Mouse (Mus musculus): Measurements from ENCODE around the gene Nxpe2. TPM values are rescaled to one million over a fixed set of nuclear protein-coding genes. Genes with fewer than 3 reads are reported as not detected.

Gene Nxpe2
- polyA plus RNA-seq, 1 experiment from 2014 or later, result 1.2 TPM

DNA sequence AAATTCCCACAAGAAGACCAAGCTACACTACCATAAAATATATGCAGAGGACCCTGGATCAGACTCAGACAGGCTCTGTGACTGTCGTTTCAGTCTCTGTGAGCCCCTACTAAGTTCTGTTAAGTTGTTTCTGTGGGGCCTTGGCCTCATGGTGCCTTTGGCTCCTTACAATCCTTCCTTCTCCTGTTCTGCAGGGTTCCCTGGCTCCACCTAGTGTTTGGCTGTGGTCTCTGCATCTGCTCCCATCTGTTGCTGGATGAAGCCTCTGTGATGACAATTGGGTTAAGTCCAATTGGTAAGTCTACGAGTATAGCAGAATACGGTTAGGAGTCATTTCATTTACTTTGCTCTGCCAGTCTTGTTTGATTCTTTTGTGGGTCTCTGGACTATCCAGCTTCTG lies 1.5 kb upstream of the Nxpe2 start:
- 43% methylated on average over 3 of the region's 3 CpGs for WGBS
- Histone ChIP-seq H3K9me3 (ENCODE audit: control insufficient read depth, low read length) (no peaks in the 10 kb centered on the region), H3K9ac (no peak overlapping the region), H3K36me3 (replicated peaks; ENCODE audit: control insufficient read depth, insufficient read depth) (no peaks in the 10 kb centered on the region), H3K27ac (no peak overlapping the region), H3K4me1 (replicated peaks; ENCODE audit: control insufficient read depth, insufficient read depth, low read length) (no peaks in the 10 kb centered on the region), H3K27me3 (ENCODE audit: control insufficient read depth, insufficient read depth, low read length) (no peaks in the 10 kb centered on the region), H3K4me2 (replicated peaks) (no peak overlapping the region), H3K4me3 (replicated peaks; ENCODE audit: low read length) (no peak overlapping the region)
- ATAC-seq (ENCODE audit: low FRiP score), result no peak
- DNase-seq (ENCODE audit: low spot score), result peak; percentile 74

DNA sequence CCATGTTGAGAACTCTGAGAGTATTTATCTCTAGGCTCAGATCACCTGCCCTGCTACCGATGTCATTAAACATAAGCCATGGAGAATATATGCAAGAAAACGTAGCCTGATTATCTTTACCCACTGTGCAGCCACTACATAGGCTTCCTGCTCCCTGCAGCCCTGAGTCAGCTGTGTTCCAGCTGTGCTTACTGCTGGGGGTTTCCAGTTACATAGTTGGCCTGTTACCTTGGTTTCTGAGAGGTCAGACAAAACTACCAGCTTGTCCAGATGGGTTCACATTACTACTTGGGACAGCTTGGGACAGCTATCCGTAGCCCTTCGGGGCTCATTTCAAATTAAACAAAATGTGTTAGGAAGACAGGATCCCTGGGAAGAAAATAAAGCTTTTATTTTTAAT lies 868 bp upstream of the Nxpe2 start:
- no peak overlapping the region for H3K9ac ChIP-seq
- H3K4me2 ChIP-seq (replicated peaks), result no peak overlapping the region
- H3K27ac ChIP-seq, result no peak overlapping the region
- no peak for ATAC-seq (ENCODE audit: low FRiP score)
- no peak overlapping the region for H3K4me3 ChIP-seq (replicated peaks; ENCODE audit: low read length)
- H3K27me3 ChIP-seq (ENCODE audit: control insufficient read depth, insufficient read depth, low read length), result no peaks in the 10 kb centered on the region
- WGBS, result 67% methylated on average over 4 of the region's 4 CpGs
- H3K9me3 ChIP-seq (ENCODE audit: control insufficient read depth, low read length), result no peaks in the 10 kb centered on the region
- no peaks in the 10 kb centered on the region for H3K36me3 ChIP-seq (replicated peaks; ENCODE audit: control insufficient read depth, insufficient read depth)
- H3K4me1 ChIP-seq (replicated peaks; ENCODE audit: control insufficient read depth, insufficient read depth, low read length), result no peaks in the 10 kb centered on the region
- no peak for DNase-seq (ENCODE audit: low spot score)

DNA sequence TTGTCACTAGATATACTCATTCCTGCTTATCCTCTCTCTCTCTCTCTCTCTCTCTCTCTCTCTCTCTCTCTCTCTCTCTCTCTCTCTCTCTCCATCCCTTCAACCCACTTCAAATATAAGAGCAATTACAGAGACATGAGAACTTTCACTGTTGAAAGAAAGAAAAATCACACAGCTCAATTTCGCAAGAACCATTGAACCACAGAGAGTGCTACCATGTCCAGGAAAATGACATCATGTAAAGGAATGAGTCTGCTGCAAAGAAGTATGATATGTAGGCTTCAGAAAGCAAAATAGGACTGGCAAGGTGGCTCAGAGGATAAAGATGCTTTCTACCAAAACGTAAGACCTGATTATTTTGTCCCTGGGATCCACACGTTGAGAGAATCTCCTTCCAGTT lies 7.4 kb downstream of the Nxpe2 start:
- Histone ChIP-seq H3K36me3 (replicated peaks; ENCODE audit: control insufficient read depth, insufficient read depth) (no peaks in the 10 kb centered on the region), H3K9me3 (ENCODE audit: control insufficient read depth, low read length) (no peaks in the 10 kb centered on the region), H3K4me1 (replicated peaks; ENCODE audit: control insufficient read depth, insufficient read depth, low read length) (no peaks in the 10 kb centered on the region), H3K27me3 (ENCODE audit: control insufficient read depth, insufficient read depth, low read length) (no peaks in the 10 kb centered on the region), H3K4me3 (replicated peaks; ENCODE audit: low read length) (no peak overlapping the region), H3K9ac (no peak overlapping the region), H3K27ac (no peak overlapping the region), H3K4me2 (replicated peaks) (no peak overlapping the region)
- 89% methylated on average over 3 of the region's 3 CpGs for WGBS
- no peak for DNase-seq (ENCODE audit: low spot score)
- no peak for ATAC-seq (ENCODE audit: low FRiP score)

DNA sequence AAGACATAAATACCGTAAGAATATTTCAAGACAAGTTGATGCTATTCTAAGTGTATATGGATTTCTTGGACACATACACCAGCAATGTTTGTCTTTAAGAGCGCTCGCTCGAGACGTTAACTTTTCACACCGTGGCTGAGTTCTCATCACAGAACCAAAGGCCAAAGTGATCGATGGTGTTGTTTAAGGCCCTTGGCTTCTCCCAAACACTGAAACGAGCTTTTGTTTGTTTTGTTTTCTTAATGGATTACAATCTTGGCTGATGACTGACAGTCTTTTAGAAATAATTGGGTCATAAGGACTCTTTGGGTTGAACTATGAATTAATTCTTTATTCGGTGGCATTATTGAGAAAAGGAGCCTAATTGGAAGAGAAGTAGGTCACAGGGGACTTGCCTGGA lies 7.8 kb downstream of the Nxpe2 start:
- no peaks in the 10 kb centered on the region for H3K4me1 ChIP-seq (replicated peaks; ENCODE audit: control insufficient read depth, insufficient read depth, low read length)
- H3K27ac ChIP-seq, result no peak overlapping the region
- H3K27me3 ChIP-seq (ENCODE audit: control insufficient read depth, insufficient read depth, low read length), result no peaks in the 10 kb centered on the region
- 88% methylated on average over 9 of the region's 9 CpGs for WGBS
- ATAC-seq (ENCODE audit: low FRiP score) (no peak), DNase-seq (ENCODE audit: low spot score) (no peak)
- no peak overlapping the region for H3K4me3 ChIP-seq (replicated peaks; ENCODE audit: low read length)
- H3K4me2 ChIP-seq (replicated peaks), result no peak overlapping the region
- no peaks in the 10 kb centered on the region for H3K9me3 ChIP-seq (ENCODE audit: control insufficient read depth, low read length)
- H3K36me3 ChIP-seq (replicated peaks; ENCODE audit: control insufficient read depth, insufficient read depth), result no peaks in the 10 kb centered on the region
- no peak overlapping the region for H3K9ac ChIP-seq

DNA sequence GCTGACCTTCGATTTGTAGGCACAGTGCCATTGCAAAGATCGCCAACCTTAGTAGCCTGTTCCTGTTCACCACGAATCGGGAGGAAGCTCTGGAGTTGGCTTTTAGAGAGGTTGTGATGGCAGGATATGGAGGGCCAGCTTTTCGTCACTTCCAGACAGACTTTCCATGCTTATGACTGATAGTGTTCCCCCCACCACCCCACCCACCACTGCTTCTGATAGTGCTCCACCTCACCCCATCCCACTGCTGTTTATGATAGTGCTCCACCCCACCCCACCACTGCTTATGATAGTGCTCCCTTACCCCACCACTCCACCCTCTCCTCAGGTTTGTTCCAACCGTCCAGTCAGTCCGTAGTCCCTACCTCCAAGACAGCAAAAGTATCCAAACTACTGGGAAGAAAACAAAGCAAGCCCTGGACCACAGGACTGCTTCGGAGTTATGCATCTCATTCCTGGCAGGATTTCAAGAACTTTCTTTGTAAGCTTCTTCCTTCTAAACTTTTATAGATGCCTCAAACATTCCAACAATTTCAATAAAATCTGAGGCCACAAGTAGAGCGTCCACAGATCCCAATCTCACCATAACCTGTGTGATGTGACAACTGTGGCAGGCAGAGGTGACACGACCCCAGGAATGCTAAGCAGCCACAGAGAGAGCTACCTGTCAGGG lies 12.4 kb downstream of the Nxpe2 start:
- ATAC-seq (ENCODE audit: low FRiP score) (no peak), DNase-seq (ENCODE audit: low spot score) (no peak)
- H3K27me3 ChIP-seq (ENCODE audit: control insufficient read depth, insufficient read depth, low read length), result no peaks in the 10 kb centered on the region
- WGBS, result 85% methylated on average over 10 of the region's 10 CpGs
- H3K4me2 ChIP-seq (replicated peaks), result no peak overlapping the region
- H3K36me3 ChIP-seq (replicated peaks; ENCODE audit: control insufficient read depth, insufficient read depth), result no peaks in the 10 kb centered on the region
- H3K27ac ChIP-seq, result no peak overlapping the region
- no peaks in the 10 kb centered on the region for H3K9me3 ChIP-seq (ENCODE audit: control insufficient read depth, low read length)
- H3K9ac ChIP-seq, result no peak overlapping the region
- H3K4me3 ChIP-seq (replicated peaks; ENCODE audit: low read length), result no peak overlapping the region
- H3K4me1 ChIP-seq (replicated peaks; ENCODE audit: control insufficient read depth, insufficient read depth, low read length), result 0 out of 2 replicates have a peak, but pooled peaks cover 6% of the 10 kb centered on the region

DNA sequence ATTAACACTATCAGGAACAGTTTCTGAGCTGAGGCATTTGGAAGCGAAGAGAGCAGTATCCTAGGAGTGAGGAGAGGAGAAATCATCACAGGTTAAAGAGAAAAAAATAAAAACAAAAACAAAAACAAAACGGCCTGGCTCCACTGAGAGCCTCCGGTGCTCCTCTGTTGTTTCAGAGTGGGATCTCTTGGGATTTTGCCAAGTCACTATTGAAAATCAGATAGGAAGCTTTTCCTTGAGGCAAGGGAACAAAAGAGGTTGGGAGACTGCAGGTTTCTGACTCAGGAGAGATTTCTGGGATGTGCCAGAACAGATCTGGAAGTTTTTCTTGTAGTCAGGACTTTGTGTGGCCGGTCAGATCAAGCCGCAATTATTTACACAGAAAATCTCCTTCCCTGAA lies 13.7 kb downstream of the Nxpe2 start:
- H3K27ac ChIP-seq, result no peak overlapping the region
- H3K9me3 ChIP-seq (ENCODE audit: control insufficient read depth, low read length), result no peaks in the 10 kb centered on the region
- H3K36me3 ChIP-seq (replicated peaks; ENCODE audit: control insufficient read depth, insufficient read depth), result no peaks in the 10 kb centered on the region
- DNase-seq (ENCODE audit: low spot score) (no peak), ATAC-seq (ENCODE audit: low FRiP score) (no peak)
- H3K4me1 ChIP-seq (replicated peaks; ENCODE audit: control insufficient read depth, insufficient read depth, low read length), result 0 out of 2 replicates have a peak, but pooled peaks cover 6% of the 10 kb centered on the region
- WGBS, result 66% methylated on average over 5 of the region's 5 CpGs
- no peaks in the 10 kb centered on the region for H3K27me3 ChIP-seq (ENCODE audit: control insufficient read depth, insufficient read depth, low read length)
- H3K4me3 ChIP-seq (replicated peaks; ENCODE audit: low read length), result no peak overlapping the region
- H3K4me2 ChIP-seq (replicated peaks), result no peak overlapping the region
- no peak overlapping the region for H3K9ac ChIP-seq

DNA sequence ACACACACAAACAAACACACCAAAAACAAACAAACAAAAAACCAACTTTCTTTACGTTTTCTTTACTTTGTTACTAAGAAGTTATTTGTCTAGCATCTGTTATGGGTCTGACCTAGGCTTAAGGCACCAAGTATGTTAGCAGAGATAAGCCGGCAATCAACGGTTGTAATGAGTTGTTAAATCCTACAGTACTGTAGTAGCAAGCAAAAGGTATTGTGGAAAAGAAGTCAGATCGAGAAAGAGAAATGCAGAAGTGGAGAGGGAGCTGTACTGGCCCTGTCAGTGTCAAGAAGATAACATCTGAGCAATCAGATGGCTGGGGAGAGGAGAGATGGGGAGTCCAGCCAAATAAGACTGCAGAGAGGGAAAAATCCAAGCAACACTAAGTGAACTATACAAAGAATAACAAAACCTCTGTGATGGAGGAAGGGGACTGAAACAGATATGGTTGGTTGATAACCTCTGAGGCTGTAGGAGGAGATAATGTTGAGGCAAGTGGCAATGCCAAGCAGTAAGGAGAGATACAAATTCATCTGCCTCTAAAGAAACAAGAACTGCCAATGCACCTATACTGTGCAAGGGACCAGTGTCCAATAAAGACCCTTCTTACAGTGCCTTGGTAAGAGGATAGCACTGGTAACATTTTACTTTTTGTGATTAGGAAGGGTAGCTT lies 14.3 kb downstream of the Nxpe2 start:
- Histone ChIP-seq H3K27ac (no peak overlapping the region), H3K4me1 (replicated peaks; ENCODE audit: control insufficient read depth, insufficient read depth, low read length) (0 out of 2 replicates have a peak, but pooled peaks cover 6% of the 10 kb centered on the region), H3K9me3 (ENCODE audit: control insufficient read depth, low read length) (no peaks in the 10 kb centered on the region), H3K36me3 (replicated peaks; ENCODE audit: control insufficient read depth, insufficient read depth) (no peaks in the 10 kb centered on the region), H3K4me3 (replicated peaks; ENCODE audit: low read length) (no peak overlapping the region), H3K4me2 (replicated peaks) (no peak overlapping the region), H3K9ac (no peak overlapping the region), H3K27me3 (ENCODE audit: control insufficient read depth, insufficient read depth, low read length) (no peaks in the 10 kb centered on the region)
- 87% methylated on average over 4 of the region's 4 CpGs for WGBS
- ATAC-seq (ENCODE audit: low FRiP score) (no peak), DNase-seq (ENCODE audit: low spot score) (no peak)

DNA sequence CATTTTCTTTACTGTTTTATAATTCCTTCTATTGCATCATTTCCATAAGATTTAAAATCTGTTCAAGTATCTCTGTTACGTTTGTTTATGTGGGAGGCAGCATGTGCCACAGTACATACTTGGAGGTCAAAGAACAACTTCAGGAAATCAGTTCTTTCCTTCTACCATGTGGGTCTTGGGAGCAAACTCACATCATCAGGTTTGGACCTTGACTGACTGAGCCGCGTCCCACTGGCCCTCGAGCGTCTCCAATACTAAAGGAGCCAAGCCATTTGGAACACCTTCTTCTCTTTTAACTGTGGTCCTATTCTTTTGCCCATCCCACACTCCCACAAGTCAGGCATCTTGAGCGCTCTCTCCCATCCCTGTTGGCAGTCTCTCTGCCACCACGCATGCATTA lies 23.7 kb downstream of the Nxpe2 start:
- no peaks in the 10 kb centered on the region for H3K27me3 ChIP-seq (ENCODE audit: control insufficient read depth, insufficient read depth, low read length)
- DNase-seq (ENCODE audit: low spot score) (no peak), ATAC-seq (ENCODE audit: low FRiP score) (no peak)
- 92% methylated on average over 7 of the region's 7 CpGs for WGBS
- no peak overlapping the region for H3K4me3 ChIP-seq (replicated peaks; ENCODE audit: low read length)
- H3K9me3 ChIP-seq (ENCODE audit: control insufficient read depth, low read length), result no peaks in the 10 kb centered on the region
- no peaks in the 10 kb centered on the region for H3K36me3 ChIP-seq (replicated peaks; ENCODE audit: control insufficient read depth, insufficient read depth)
- no peak overlapping the region for H3K9ac ChIP-seq
- no peaks in the 10 kb centered on the region for H3K4me1 ChIP-seq (replicated peaks; ENCODE audit: control insufficient read depth, insufficient read depth, low read length)
- no peak overlapping the region for H3K4me2 ChIP-seq (replicated peaks)
- no peak overlapping the region for H3K27ac ChIP-seq

DNA sequence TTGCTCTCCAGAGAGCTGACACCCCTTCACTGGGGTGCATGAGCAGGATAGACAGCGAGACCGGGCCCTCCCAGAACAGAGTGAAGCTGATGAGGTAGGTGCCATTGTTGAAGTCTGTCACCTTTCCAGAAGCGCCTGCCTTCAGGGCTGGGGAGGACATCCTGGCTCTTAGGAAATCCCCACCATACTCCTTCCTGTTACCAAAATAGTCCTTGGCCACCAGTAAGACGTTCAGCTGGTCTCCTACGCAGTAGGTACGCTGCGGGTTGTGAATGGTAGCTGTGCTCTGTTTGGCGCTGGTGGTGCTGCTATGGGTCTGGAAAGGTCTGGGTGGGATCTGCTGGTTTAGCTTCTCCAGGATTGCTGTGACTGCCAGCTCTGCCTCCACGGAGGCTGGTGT lies 26.9 kb downstream of the Nxpe2 start:
- Histone ChIP-seq H3K27me3 (ENCODE audit: control insufficient read depth, insufficient read depth, low read length) (peaks cover 3% of the 10 kb centered on the region; the same call in 1 of the 2 replicates), H3K4me3 (replicated peaks; ENCODE audit: low read length) (no peak overlapping the region), H3K27ac (no peak overlapping the region), H3K9ac (no peak overlapping the region), H3K36me3 (replicated peaks; ENCODE audit: control insufficient read depth, insufficient read depth) (no peaks in the 10 kb centered on the region), H3K9me3 (ENCODE audit: control insufficient read depth, low read length) (no peaks in the 10 kb centered on the region), H3K4me2 (replicated peaks) (no peak overlapping the region), H3K4me1 (replicated peaks; ENCODE audit: control insufficient read depth, insufficient read depth, low read length) (no peaks in the 10 kb centered on the region)
- ATAC-seq (ENCODE audit: low FRiP score) (no peak), DNase-seq (ENCODE audit: low spot score) (no peak)
- 85% methylated on average over 9 of the region's 9 CpGs for WGBS

Measured in hindbrain, embryonic 14.5 days (tissue).